11 mouse cellular contexts compared by ENCODE assay signal in the genomic region with DNA sequence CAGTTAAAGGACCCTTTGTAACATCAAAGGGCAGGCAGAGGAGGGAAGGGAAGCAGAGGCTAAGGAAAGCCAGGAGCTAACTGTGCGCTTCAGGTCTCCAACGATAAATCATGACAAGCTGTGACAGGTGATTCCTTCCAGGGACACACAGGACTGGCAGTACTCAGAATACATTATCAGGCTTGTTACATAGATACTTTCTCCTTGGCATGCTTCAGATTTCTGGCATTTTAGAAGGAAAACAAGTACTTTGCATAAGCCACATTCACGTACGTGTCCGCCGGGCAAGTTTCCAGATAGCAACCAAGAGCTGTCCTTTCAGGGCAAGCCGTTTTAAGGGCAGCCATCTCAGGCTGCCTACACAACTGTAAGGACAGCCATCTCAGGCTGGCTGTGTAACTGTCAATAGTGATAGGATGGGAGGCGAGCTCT. TPM values are rescaled to one million over a fixed set of nuclear protein-coding genes. Genes with fewer than 3 reads are reported as not detected.
DNase-seq lines count a peak whose midpoint lies in the region; ATAC-seq and TF ChIP-seq lines count a peak whose summit lies in the region.
"Had no signal": no experiment of that assay in that cellular context is flagged by ENCODE, and none has a peak within 500 bp of the region (broad histone marks: within the 10 kb centered on the region; RNA-seq: fewer than 3 reads in every experiment).

No protein-coding gene starts in this region.

- no peak for TF ChIP-seq CTCF in hindbrain, postnatal 0 days (IDR thresholded peaks at IDR 0.05; ENCODE audit: low read depth)

- WGBS in hindbrain, postnatal 0 days: 61% methylated on average over 8 of the region's 8 CpGs
- 81% methylated on average over 8 of the region's 8 CpGs for WGBS in hindbrain, embryonic 12.5 days
- WGBS in heart, embryonic 14.5 days: 26% methylated on average over 8 of the region's 8 CpGs

- intact Hi-C loops in left cerebral cortex, postnatal 36 days (cut with DNase I): no loop called here

- H3K9me3 ChIP-seq in hindbrain, postnatal 0 days (ENCODE audit: low read length): no peaks in the 10 kb centered on the region
- H3K9me3 ChIP-seq in hindbrain, embryonic 12.5 days (replicated peaks): no peaks in the 10 kb centered on the region
- no peaks in the 10 kb centered on the region for H3K9me3 ChIP-seq in heart, embryonic 14.5 days (ENCODE audit: control insufficient read depth, low read length)
- H3K9me3 ChIP-seq: neural tube, embryonic 12.5 days had no signal

- DNase-seq in hindbrain, postnatal 0 days (ENCODE audit: low spot score): peak; percentile 34
- peak; percentile 5 for DNase-seq in right cerebral cortex, postnatal 4 days
- no peak for DNase-seq in right cerebral cortex, adult 18-20 months
- no peak for DNase-seq in left cerebral cortex, postnatal 36 days (ENCODE audit: low spot score in 2 of 2)
- no peak for DNase-seq in frontal cortex, postnatal 36 days (ENCODE audit: low spot score in 2 of 2)
- DNase-seq: cerebellum, adult 11-12 months; gastrocnemius, postnatal 14 days had no signal

- no peaks in the 10 kb centered on the region for H3K36me3 ChIP-seq in hindbrain, postnatal 0 days (ENCODE audit: insufficient read depth, low read length)
- H3K36me3 ChIP-seq in hindbrain, embryonic 12.5 days: no peaks in the 10 kb centered on the region
- H3K36me3 ChIP-seq in heart, embryonic 14.5 days (ENCODE audit: control insufficient read depth, insufficient read depth, low read length): no peaks in the 10 kb centered on the region
- H3K36me3 ChIP-seq: neural tube, embryonic 12.5 days had no signal

- H3K27me3 ChIP-seq in hindbrain, postnatal 0 days (ENCODE audit: insufficient read depth, low read length): no peaks in the 10 kb centered on the region
- H3K27me3 ChIP-seq in hindbrain, embryonic 12.5 days: no peaks in the 10 kb centered on the region
- H3K27me3 ChIP-seq in heart, embryonic 14.5 days (ENCODE audit: control insufficient read depth, insufficient read depth, low read length): no peaks in the 10 kb centered on the region
- H3K27me3 ChIP-seq: neural tube, embryonic 12.5 days had no signal

- no peak overlapping the region for H3K4me3 ChIP-seq in hindbrain, postnatal 0 days (ENCODE audit: low read length)
- H3K4me3 ChIP-seq in hindbrain, embryonic 12.5 days: no peak overlapping the region
- no peak overlapping the region for H3K4me3 ChIP-seq in heart, embryonic 14.5 days (ENCODE audit: control insufficient read depth in 1 of 2, insufficient read depth in 1 of 2, low read depth in 1 of 2, low read length in 2 of 2)
- H3K4me3 ChIP-seq: neural tube, embryonic 12.5 days had no signal

- H3K27ac ChIP-seq in hindbrain, postnatal 0 days: no peak overlapping the region
- H3K27ac ChIP-seq in hindbrain, embryonic 12.5 days: no peak overlapping the region
- peak overlapping the region; percentile 30 to 40; a peak in 2 of 4 replicates for H3K27ac ChIP-seq in heart, embryonic 14.5 days (replicated peaks in 1 of 2; ENCODE audit: control insufficient read depth in 1 of 2, insufficient read depth in 1 of 2, low read depth in 2 of 2, low read length in 2 of 2)
- H3K27ac ChIP-seq: neural tube, embryonic 12.5 days had no signal

- no peak overlapping the region for H3K4me2 ChIP-seq in hindbrain, postnatal 0 days (ENCODE audit: low read depth, low read length)
- H3K4me2 ChIP-seq in hindbrain, embryonic 12.5 days (replicated peaks): no peak overlapping the region
- H3K4me2 ChIP-seq in heart, embryonic 14.5 days (ENCODE audit: low read length): peak overlapping the region; percentile 6
- H3K4me2 ChIP-seq: neural tube, embryonic 12.5 days had no signal

- ATAC-seq in hindbrain, postnatal 0 days: no peak
- ATAC-seq in hindbrain, embryonic 12.5 days (ENCODE audit: low FRiP score): no peak
- no peak for ATAC-seq in heart, embryonic 14.5 days (ENCODE audit: insufficient number of reproducible peaks, insufficient read depth, low FRiP score, low read depth)

- H3K9ac ChIP-seq in hindbrain, postnatal 0 days (replicated peaks; ENCODE audit: low read length): no peak overlapping the region
- no peak overlapping the region for H3K9ac ChIP-seq in hindbrain, embryonic 12.5 days
- peak overlapping the region; percentile 13; the same call in 1 of the 2 replicates for H3K9ac ChIP-seq in heart, embryonic 14.5 days (ENCODE audit: low read length)
- H3K9ac ChIP-seq: neural tube, embryonic 12.5 days had no signal

- no peaks in the 10 kb centered on the region for H3K4me1 ChIP-seq in hindbrain, postnatal 0 days (ENCODE audit: insufficient read depth, low read length)
- H3K4me1 ChIP-seq in hindbrain, embryonic 12.5 days: no peaks in the 10 kb centered on the region
- H3K4me1 ChIP-seq in heart, embryonic 14.5 days (ENCODE audit: control insufficient read depth in 2 of 2, insufficient read depth in 2 of 2, low read length in 2 of 2): peaks cover 10 to 18% of the 10 kb centered on the region in 2 experiments

RNA-seq across cellular contexts. Expression of a gene that starts 56.9 kb away (rescaled TPM):
- not detected in 2 replicates for total RNA-seq in hindbrain, postnatal 0 days (2014; rRNA removed)
- polyA plus RNA-seq in hindbrain, postnatal 0 days (2015; fragmentation: Nextera tagmentation; extraction: Ambion mirVana): 0.08 TPM in 1 of 2 replicates, not detected in the other
- polyA plus RNA-seq in hindbrain, embryonic 12.5 days (2016; fragmentation: Nextera tagmentation; extraction: Ambion mirVana): 0.05 TPM in 1 of 2 replicates, not detected in the other
- polyA plus RNA-seq in heart, embryonic 14.5 days (2014; fragmentation: Nextera tagmentation; extraction: Ambion mirVana): 0.08 TPM in 1 of 2 replicates, not detected in the other
- total RNA-seq in left cerebral cortex, postnatal 36 days (2021): 1 to 10 TPM; 3.6 to 4.4 TPM
- polyA plus RNA-seq: lung, embryonic 16.5 days; neural tube, embryonic 12.5 days had no signal

Comparison
In these comparisons a context has a peak if more than half of its experiments do, and no peak if none do; other contexts are left out.
1. DNase-seq: peak in hindbrain, postnatal 0 days (single experiment) and right cerebral cortex, postnatal 4 days (single experiment); none in right cerebral cortex, adult 18-20 months (single experiment), left cerebral cortex, postnatal 36 days (0 of 2) and frontal cortex, postnatal 36 days (0 of 2).
2. H3K27ac ChIP-seq: peak in heart, embryonic 14.5 days (2 of 2); none in hindbrain, postnatal 0 days (single experiment) and hindbrain, embryonic 12.5 days (single experiment).